Mouse (Mus musculus): ENCODE measurements around the gene Phactr2.

Gene Phactr2

GRCm38 (mm10) chr10:13401971-13402370, 72.2 kb downstream of the Phactr2 start:
- DNase-seq (ENCODE audit: low spot score), result no peak

GRCm38 (mm10) chr10:13395753-13396152, 78.5 kb downstream of the Phactr2 start:
- no peak for DNase-seq (ENCODE audit: low spot score)

GRCm38 (mm10) chr10:13394000-13394399, 80.2 kb downstream of the Phactr2 start:
- no peak for DNase-seq (ENCODE audit: low spot score)

- DNase-seq (ENCODE audit: low spot score), result peak; percentile 46
These were observed 85.9 kb downstream of the Phactr2 start for GRCm38 (mm10) chr10:13388116-13388922.

- no peak for DNase-seq (ENCODE audit: low spot score)
These were observed 89.3 kb downstream of the Phactr2 start for GRCm38 (mm10) chr10:13384866-13385265.

GRCm38 (mm10) chr10:13377895-13378294, 96.3 kb downstream of the Phactr2 start:
- no peak for DNase-seq (ENCODE audit: low spot score)

GRCm38 (mm10) chr10:13376428-13377260, 97.6 kb downstream of the Phactr2 start:
- no peak for DNase-seq (ENCODE audit: low spot score)

- DNase-seq (ENCODE audit: low spot score), result peak; percentile 29
These were observed 98.4 kb downstream of the Phactr2 start for GRCm38 (mm10) chr10:13375820-13376219.

- peak; percentile 43 for DNase-seq (ENCODE audit: low spot score)
These were observed 104.4 kb downstream of the Phactr2 start for GRCm38 (mm10) chr10:13369581-13370375.

- no peak for DNase-seq (ENCODE audit: low spot score)
These were observed 110.0 kb downstream of the Phactr2 start for GRCm38 (mm10) chr10:13364286-13364580.

- no peak for DNase-seq (ENCODE audit: low spot score)
These were observed 110.5 kb downstream of the Phactr2 start for GRCm38 (mm10) chr10:13363499-13364285.

- no peak for DNase-seq (ENCODE audit: low spot score)
These were observed 113.3 kb downstream of the Phactr2 start for GRCm38 (mm10) chr10:13360913-13361312.

GRCm38 (mm10) chr10:13359846-13360245, 114.4 kb downstream of the Phactr2 start:
- no peak for DNase-seq (ENCODE audit: low spot score)

GRCm38 (mm10) chr10:13358679-13359078, 115.5 kb downstream of the Phactr2 start:
- DNase-seq (ENCODE audit: low spot score), result peak; percentile 8

- no peak for DNase-seq (ENCODE audit: low spot score)
These were observed 127.5 kb downstream of the Phactr2 start for GRCm38 (mm10) chr10:13346609-13347290.

GRCm38 (mm10) chr10:13340583-13340982, 133.6 kb downstream of the Phactr2 start:
- no peak for DNase-seq (ENCODE audit: low spot score)

- no peak for DNase-seq (ENCODE audit: low spot score)
These were observed 137.2 kb downstream of the Phactr2 start for GRCm38 (mm10) chr10:13336964-13337363.

GRCm38 (mm10) chr10:13335814-13336213, 138.4 kb downstream of the Phactr2 start:
- DNase-seq (ENCODE audit: low spot score), result no peak

GRCm38 (mm10) chr10:13335347-13335746, 138.9 kb downstream of the Phactr2 start:
- no peak for DNase-seq (ENCODE audit: low spot score)

- DNase-seq (ENCODE audit: low spot score), result no peak
These were observed 140.4 kb downstream of the Phactr2 start for GRCm38 (mm10) chr10:13333781-13334180.

GRCm38 (mm10) chr10:13332985-13333384, 141.2 kb downstream of the Phactr2 start:
- no peak for DNase-seq (ENCODE audit: low spot score)
